Mouse (Mus musculus): ENCODE measurements around the gene Gm20696. TPM values are rescaled to one million over a fixed set of nuclear protein-coding genes. Genes with fewer than 3 reads are reported as not detected.

The Gm20696 gene
- polyA plus RNA-seq, 1 experiment from 2014 or later, result 1.4 TPM

DNA sequence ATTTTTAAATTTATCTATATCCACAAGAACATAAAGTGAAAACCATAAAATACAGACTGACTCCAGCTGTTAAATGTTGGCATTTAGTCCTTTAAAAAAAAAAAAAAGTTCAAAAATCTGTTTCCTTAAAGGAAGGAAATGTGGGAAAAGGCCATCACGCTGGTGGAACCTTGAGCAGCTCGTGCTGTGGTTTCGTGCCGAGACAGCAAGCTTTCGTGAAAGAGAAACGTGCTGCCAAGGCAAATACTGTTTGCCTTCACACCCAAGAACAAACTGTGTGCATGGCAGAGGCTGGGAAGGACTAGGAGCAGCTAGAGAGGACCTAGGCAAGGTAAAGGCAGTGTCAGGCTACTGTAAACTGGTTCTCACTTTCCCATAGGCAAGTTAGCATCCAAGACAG lies 329.0 kb downstream of the Gm20696 start:
- 0 out of 2 replicates have a peak, but pooled peaks cover 3% of the 10 kb centered on the region for H3K4me1 ChIP-seq (replicated peaks; ENCODE audit: control insufficient read depth, insufficient read depth)
- DNase-seq (ENCODE audit: low spot score), result peak; percentile 52
- no peak overlapping the region for H3K9ac ChIP-seq (ENCODE audit: low read length)
- 0 out of 2 replicates have a peak, but pooled peaks have one; percentile 61 for ATAC-seq (ENCODE audit: low FRiP score, low TSS enrichment)
- no peaks in the 10 kb centered on the region for H3K36me3 ChIP-seq (ENCODE audit: control insufficient read depth, insufficient read depth, low read length)
- WGBS, result 25% methylated on average over 6 of the region's 6 CpGs
- no peaks in the 10 kb centered on the region for H3K27me3 ChIP-seq (ENCODE audit: control insufficient read depth, insufficient read depth, low read length)
- peak overlapping the region; percentile 27; the same call in 1 of the 2 replicates for H3K4me2 ChIP-seq (replicated peaks; ENCODE audit: low read depth)
- 0 out of 2 replicates have a peak overlapping the region, but pooled peaks have one; percentile 49 for H3K27ac ChIP-seq (replicated peaks)
- TF ChIP-seq EP300 (optimal IDR thresholded peaks at IDR 0.05) (no peak), CTCF (IDR thresholded peaks at IDR 0.05; ENCODE audit: low read depth) (no peak)
- no peak overlapping the region for H3K4me3 ChIP-seq (ENCODE audit: low read depth, low read length)
- H3K9me3 ChIP-seq (ENCODE audit: control insufficient read depth, low read length), result no peaks in the 10 kb centered on the region

DNA sequence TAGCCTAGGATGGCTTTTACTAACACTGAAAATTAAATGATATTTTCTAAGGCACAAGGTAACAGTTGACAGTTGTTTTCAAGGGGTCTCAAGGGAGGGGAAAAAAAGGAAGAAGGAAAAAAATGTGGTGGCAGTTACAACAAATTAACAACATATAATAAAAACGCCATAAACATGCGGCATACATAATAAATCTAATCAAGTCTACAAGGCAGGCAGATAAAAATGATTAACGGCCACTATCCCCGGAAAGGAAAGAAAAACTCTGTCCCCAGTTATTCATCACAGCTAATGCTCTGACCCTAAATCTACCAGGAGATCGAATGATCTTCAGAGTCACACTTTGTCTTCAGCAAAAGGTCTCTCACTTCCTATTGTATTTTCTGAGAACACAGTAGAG lies 330.4 kb downstream of the Gm20696 start:
- DNase-seq (ENCODE audit: low spot score), result no peak
- TF ChIP-seq CTCF (IDR thresholded peaks at IDR 0.05; ENCODE audit: low read depth), result no peak
- TF ChIP-seq EP300 (optimal IDR thresholded peaks at IDR 0.05), result no peak

DNA sequence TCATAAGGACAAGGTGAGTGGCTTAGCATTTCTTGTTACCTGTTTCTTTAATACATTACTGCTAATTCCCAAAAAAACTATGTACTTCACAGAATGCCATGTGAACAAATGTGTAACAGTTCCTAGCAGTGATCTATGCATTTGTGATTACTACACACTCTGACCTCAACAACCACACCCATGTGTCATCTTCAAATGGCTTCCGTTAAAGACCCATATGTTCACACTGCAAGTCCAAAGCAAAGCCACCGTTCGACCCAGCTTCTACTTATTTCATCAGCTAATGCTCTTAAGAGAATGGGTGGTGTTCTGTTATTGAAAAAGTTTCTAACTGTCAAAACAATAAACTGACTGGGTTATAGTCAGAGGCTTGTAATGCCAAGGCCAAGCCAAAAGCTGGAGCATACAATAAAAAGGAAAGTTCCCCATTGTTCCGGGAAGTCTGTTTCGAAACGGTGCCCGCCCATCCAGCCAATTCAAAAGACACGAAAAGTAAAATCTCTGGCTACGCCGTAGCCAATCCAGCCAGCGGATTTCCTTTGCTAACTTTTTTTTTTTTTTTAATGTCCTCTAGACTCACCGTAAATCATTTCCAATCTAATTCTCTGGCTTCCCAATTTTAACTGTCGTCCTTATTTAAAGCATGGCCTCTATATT lies 331.3 kb downstream of the Gm20696 start:
- no peak overlapping the region for H3K27ac ChIP-seq (replicated peaks)
- H3K36me3 ChIP-seq (ENCODE audit: control insufficient read depth, insufficient read depth, low read length), result no peaks in the 10 kb centered on the region
- WGBS, result 62% methylated on average over 13 of the region's 13 CpGs
- H3K27me3 ChIP-seq (ENCODE audit: control insufficient read depth, insufficient read depth, low read length), result no peaks in the 10 kb centered on the region
- H3K4me3 ChIP-seq (ENCODE audit: low read depth, low read length), result no peak overlapping the region
- no peak overlapping the region for H3K9ac ChIP-seq (ENCODE audit: low read length)
- H3K9me3 ChIP-seq (ENCODE audit: control insufficient read depth, low read length), result no peaks in the 10 kb centered on the region
- H3K4me1 ChIP-seq (replicated peaks; ENCODE audit: control insufficient read depth, insufficient read depth), result 0 out of 2 replicates have a peak, but pooled peaks cover 3% of the 10 kb centered on the region
- ATAC-seq (ENCODE audit: low FRiP score, low TSS enrichment), result no peak
- DNase-seq (ENCODE audit: low spot score), result no peak
- H3K4me2 ChIP-seq (replicated peaks; ENCODE audit: low read depth), result no peak overlapping the region
- TF ChIP-seq EP300 (optimal IDR thresholded peaks at IDR 0.05), result no peak
- TF ChIP-seq CTCF (IDR thresholded peaks at IDR 0.05; ENCODE audit: low read depth), result no peak

More for the DNA sequence above, 330.4 kb downstream of the Gm20696 start:
- no peaks in the 10 kb centered on the region for H3K9me3 ChIP-seq (ENCODE audit: control insufficient read depth, low read length)
- no peak overlapping the region for H3K4me2 ChIP-seq (replicated peaks; ENCODE audit: low read depth)
- H3K4me1 ChIP-seq (replicated peaks; ENCODE audit: control insufficient read depth, insufficient read depth), result 0 out of 2 replicates have a peak, but pooled peaks cover 3% of the 10 kb centered on the region
- no peak overlapping the region for H3K9ac ChIP-seq (ENCODE audit: low read length)
- no peaks in the 10 kb centered on the region for H3K27me3 ChIP-seq (ENCODE audit: control insufficient read depth, insufficient read depth, low read length)
- no peak overlapping the region for H3K4me3 ChIP-seq (ENCODE audit: low read depth, low read length)
- H3K36me3 ChIP-seq (ENCODE audit: control insufficient read depth, insufficient read depth, low read length), result no peaks in the 10 kb centered on the region
- no peak for ATAC-seq (ENCODE audit: low FRiP score, low TSS enrichment)
- 51% methylated on average over 5 of the region's 5 CpGs for WGBS
- H3K27ac ChIP-seq (replicated peaks), result no peak overlapping the region

DNA sequence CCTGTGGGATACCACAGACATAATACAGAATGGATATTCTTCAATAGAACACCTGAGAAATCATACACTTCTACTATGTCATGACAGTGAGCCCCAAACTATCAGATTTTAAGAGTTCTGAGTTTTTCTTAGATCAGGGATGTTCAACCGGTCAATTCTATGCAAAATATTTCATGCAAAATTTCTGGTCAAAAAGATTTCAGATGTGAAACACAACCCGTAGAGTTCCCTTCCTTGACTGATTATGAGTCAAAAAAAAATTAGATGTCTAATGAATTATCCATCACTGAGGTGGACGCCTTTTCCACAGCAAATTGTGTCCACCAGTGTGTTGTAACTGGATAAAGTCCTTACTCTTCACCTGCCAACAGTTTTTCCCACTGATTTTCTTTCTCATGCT lies 332.3 kb downstream of the Gm20696 start:
- no peak overlapping the region for H3K4me2 ChIP-seq (replicated peaks; ENCODE audit: low read depth)
- H3K27me3 ChIP-seq (ENCODE audit: control insufficient read depth, insufficient read depth, low read length), result no peaks in the 10 kb centered on the region
- ATAC-seq (ENCODE audit: low FRiP score, low TSS enrichment) (no peak), DNase-seq (ENCODE audit: low spot score) (no peak)
- no peaks in the 10 kb centered on the region for H3K9me3 ChIP-seq (ENCODE audit: control insufficient read depth, low read length)
- 94% methylated on average over 3 of the region's 3 CpGs for WGBS
- H3K27ac ChIP-seq (replicated peaks), result no peak overlapping the region
- 0 out of 2 replicates have a peak, but pooled peaks cover 3% of the 10 kb centered on the region for H3K4me1 ChIP-seq (replicated peaks; ENCODE audit: control insufficient read depth, insufficient read depth)
- no peak for TF ChIP-seq CTCF (IDR thresholded peaks at IDR 0.05; ENCODE audit: low read depth)
- TF ChIP-seq EP300 (optimal IDR thresholded peaks at IDR 0.05), result no peak
- H3K36me3 ChIP-seq (ENCODE audit: control insufficient read depth, insufficient read depth, low read length), result no peaks in the 10 kb centered on the region
- no peak overlapping the region for H3K9ac ChIP-seq (ENCODE audit: low read length)
- H3K4me3 ChIP-seq (ENCODE audit: low read depth, low read length), result no peak overlapping the region

DNA sequence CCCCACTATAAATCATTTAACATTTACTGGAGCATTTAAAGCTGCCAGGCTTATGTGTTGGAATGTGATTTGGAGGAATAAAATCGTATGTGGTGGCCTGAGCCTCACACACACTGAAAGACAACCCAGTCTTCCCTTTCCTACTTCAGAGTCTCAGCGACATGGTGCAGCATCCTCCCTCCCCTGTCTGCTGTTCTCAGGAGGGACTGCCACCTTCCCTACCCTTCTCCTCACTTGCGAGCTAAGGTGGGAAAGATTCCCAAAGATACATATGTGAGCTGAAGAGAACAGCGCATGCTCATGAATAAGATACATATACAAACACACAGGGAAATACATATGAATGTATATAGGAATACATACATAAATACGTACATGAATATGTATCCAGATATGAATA lies 333.5 kb downstream of the Gm20696 start:
- peaks cover under 1% of the 10 kb centered on the region; the same call in 1 of the 2 replicates for H3K4me1 ChIP-seq (replicated peaks; ENCODE audit: control insufficient read depth, insufficient read depth)
- WGBS, result 84% methylated on average over 5 of the region's 5 CpGs
- no peaks in the 10 kb centered on the region for H3K27me3 ChIP-seq (ENCODE audit: control insufficient read depth, insufficient read depth, low read length)
- no peak overlapping the region for H3K9ac ChIP-seq (ENCODE audit: low read length)
- no peak overlapping the region for H3K4me3 ChIP-seq (ENCODE audit: low read depth, low read length)
- ATAC-seq (ENCODE audit: low FRiP score, low TSS enrichment) (no peak), DNase-seq (ENCODE audit: low spot score) (no peak)
- H3K9me3 ChIP-seq (ENCODE audit: control insufficient read depth, low read length), result no peaks in the 10 kb centered on the region
- H3K36me3 ChIP-seq (ENCODE audit: control insufficient read depth, insufficient read depth, low read length), result no peaks in the 10 kb centered on the region
- H3K27ac ChIP-seq (replicated peaks), result no peak overlapping the region
- TF ChIP-seq EP300 (optimal IDR thresholded peaks at IDR 0.05), result no peak
- TF ChIP-seq CTCF (IDR thresholded peaks at IDR 0.05; ENCODE audit: low read depth), result no peak
- no peak overlapping the region for H3K4me2 ChIP-seq (replicated peaks; ENCODE audit: low read depth)

DNA sequence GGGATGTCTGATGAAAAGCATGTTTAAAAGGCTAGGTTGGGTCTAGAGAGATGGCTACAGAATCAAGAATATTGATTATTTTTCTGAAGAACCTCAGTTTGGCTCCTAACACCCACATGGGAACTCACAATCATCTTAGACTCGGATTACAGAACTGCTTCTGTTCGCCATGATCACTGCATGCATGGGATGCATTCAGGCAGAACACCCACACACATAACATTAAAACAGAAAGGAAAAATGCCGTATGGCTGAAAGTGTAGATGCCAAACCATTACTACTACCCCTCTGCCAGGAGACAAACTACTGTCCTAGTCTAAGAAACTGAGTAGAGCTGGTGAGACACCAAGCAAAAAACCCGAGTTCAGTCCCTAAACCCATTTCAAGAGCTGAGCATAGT lies 336.4 kb downstream of the Gm20696 start:
- WGBS, result 90% methylated on average over 4 of the region's 4 CpGs
- Histone ChIP-seq H3K27ac (replicated peaks) (no peak overlapping the region), H3K4me1 (replicated peaks; ENCODE audit: control insufficient read depth, insufficient read depth) (no peaks in the 10 kb centered on the region; the same call in 1 of the 2 replicates)

More for the DNA sequence above, 336.4 kb downstream of the Gm20696 start:
- TF ChIP-seq EP300 (optimal IDR thresholded peaks at IDR 0.05) (no peak), CTCF (IDR thresholded peaks at IDR 0.05; ENCODE audit: low read depth) (no peak)
- no peak overlapping the region for H3K4me2 ChIP-seq (replicated peaks; ENCODE audit: low read depth)
- H3K4me3 ChIP-seq (ENCODE audit: low read depth, low read length), result no peak overlapping the region
- no peaks in the 10 kb centered on the region for H3K9me3 ChIP-seq (ENCODE audit: control insufficient read depth, low read length)
- H3K36me3 ChIP-seq (ENCODE audit: control insufficient read depth, insufficient read depth, low read length), result no peaks in the 10 kb centered on the region
- no peak for DNase-seq (ENCODE audit: low spot score)
- H3K9ac ChIP-seq (ENCODE audit: low read length), result no peak overlapping the region
- ATAC-seq (ENCODE audit: low FRiP score, low TSS enrichment), result no peak
- H3K27me3 ChIP-seq (ENCODE audit: control insufficient read depth, insufficient read depth, low read length), result no peaks in the 10 kb centered on the region
